Mouse (Mus musculus) neural tube, embryonic 13.5 days (tissue): ENCODE data around the gene Nrxn1. TPM values are rescaled to one million over a fixed set of nuclear protein-coding genes. Genes with fewer than 3 reads are reported as not detected.

Experiments used
- ATAC-seq: fragments of 200-750 bp; cut with Nextera tagmentation; 2 replicates; pipeline ENCODE4 v1.8.0; 2017; ENCODE audit warnings: low read depth, mild to moderate bottlenecking, moderate TSS enrichment, moderate library complexity
- H3K27ac ChIP-seq: fragments of 300-500 bp; sonication (generic); replicated peaks from 2 replicates; pipeline ENCODE4 v1.5.1; 2015; ENCODE audit warnings: moderate library complexity, mild to moderate bottlenecking, inconsistent platforms
- H3K27me3 ChIP-seq: fragments of 300-500 bp; sonication (generic); 2 replicates; pipeline ENCODE4 v1.6.1; 2015; ENCODE audit warnings: mild to moderate bottlenecking, inconsistent platforms
- H3K36me3 ChIP-seq: fragments of 300-500 bp; sonication (generic); 2 replicates; pipeline ENCODE4 v1.6.1; 2015; ENCODE audit warnings: mild to moderate bottlenecking, inconsistent platforms
- H3K4me1 ChIP-seq: fragments of 300-500 bp; sonication (generic); replicated peaks from 2 replicates; pipeline ENCODE4 v1.6.1; 2015; ENCODE audit warnings: inconsistent platforms
- H3K4me2 ChIP-seq: fragments of 300-500 bp; sonication (generic); 2 replicates; pipeline ENCODE4 v1.6.1; 2015; ENCODE audit warnings: inconsistent platforms, mild to moderate bottlenecking, moderate library complexity
- H3K4me3 ChIP-seq: fragments of 300-500 bp; sonication (generic); 2 replicates; pipeline ENCODE4 v1.5.1; 2015; ENCODE audit warnings: mild to moderate bottlenecking, inconsistent platforms
- H3K9ac ChIP-seq: fragments of 300-500 bp; sonication (generic); 2 replicates; pipeline ENCODE4 v1.6.1; 2015; ENCODE audit warnings: moderate library complexity, mild to moderate bottlenecking, inconsistent platforms
- H3K9me3 ChIP-seq: fragments of 300-500 bp; sonication (generic); 2 replicates; pipeline ENCODE4 v1.6.1; 2016; ENCODE audit warnings: inconsistent platforms
- WGBS: fragments of 180-500 bp; shearing (Covaris S2); methylation state at CpG from one replicate; pipeline ENCODE4 v1.1.7; 2015; 5-methylcytosine and 5-hydroxymethylcytosine counted together
- microRNA-seq: library from miRNA; unstranded; fragments of <30 nt; microRNA quantifications from one replicate; pipeline ENCODE4, GENCODE M21; 2016
- polyA plus RNA-seq: library from polyadenylated mRNA; unstranded; fragments of >200 nt; fragmentation: Nextera tagmentation; extraction: Ambion mirVana; gene quantifications from 2 replicates; pipeline ENCODE4 v1.2.1, GENCODE M21; 2015

The Nrxn1 gene
- polyA plus RNA-seq, 1 experiment from 2014 or later = 175 TPM

DNA sequence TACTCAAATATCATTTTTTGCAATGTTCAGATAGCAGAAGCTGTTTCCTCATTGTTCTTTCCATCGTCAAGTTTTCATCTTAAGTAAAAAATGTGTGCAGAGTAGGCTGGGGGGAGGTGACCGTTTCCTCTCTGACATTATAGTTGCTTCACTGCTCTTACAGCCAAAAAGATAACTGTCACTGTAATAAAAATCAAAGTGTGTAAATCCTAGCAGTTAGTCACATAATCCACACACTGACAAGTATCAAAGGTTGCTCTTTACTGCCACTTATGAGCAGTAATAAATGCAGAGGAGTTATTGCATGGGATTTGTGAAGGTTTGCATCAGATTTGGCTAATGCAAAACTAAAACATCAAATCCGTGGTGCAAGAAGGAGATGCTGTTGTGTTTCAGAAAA, 1032.7 kb downstream of the Nrxn1 start:
- Histone ChIP-seq H3K9ac (no peak overlapping the region), H3K4me1 (peaks cover 34% of the 10 kb centered on the region), H3K4me3 (no peak overlapping the region), H3K4me2 (no peak overlapping the region), H3K27ac (peak overlapping the region; percentile 67), H3K9me3 (no peaks in the 10 kb centered on the region), H3K27me3 (no peaks in the 10 kb centered on the region), H3K36me3 (no peaks in the 10 kb centered on the region)
- ATAC-seq = no peak
- 24% methylated on average over 3 of the region's 3 CpGs for WGBS

DNA sequence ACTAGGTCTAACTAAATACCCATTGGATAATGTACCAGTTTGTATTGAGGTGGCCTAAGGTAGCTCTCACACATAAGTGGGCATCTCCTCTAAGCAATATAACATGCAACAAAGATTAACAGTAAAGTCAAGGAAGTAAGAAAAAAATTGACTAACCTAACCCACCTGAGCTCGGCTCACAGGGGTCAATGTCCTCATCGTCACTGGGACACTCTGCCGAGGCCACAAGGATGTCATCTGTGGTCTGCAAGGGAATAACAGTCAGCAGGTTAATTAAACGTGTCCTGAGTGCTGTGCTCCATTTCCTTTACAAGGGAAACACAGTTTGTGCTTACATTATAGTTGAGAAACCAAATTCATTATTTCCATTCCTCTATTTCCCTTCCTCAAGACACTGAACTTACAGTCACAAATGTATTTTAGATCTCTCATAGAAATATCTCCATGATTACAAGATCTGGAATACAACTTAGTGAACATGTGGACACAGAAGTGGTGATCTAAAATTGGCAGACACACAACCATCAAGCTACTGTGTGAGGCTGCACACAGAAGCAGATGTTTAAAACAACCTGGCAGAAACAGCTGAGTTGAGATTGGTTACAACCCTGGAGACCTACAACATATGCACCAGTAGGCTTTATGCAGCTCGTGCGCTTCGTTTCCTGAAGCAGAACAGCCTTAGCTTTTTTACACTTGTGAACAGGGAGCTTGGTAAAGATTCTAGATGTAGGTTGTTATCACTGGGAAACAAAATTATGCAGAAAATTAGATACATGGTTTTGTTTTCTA, 1033.4 kb downstream of the Nrxn1 start:
- ATAC-seq = peak; percentile 86
- Histone ChIP-seq H3K4me2 (no peak overlapping the region), H3K36me3 (no peaks in the 10 kb centered on the region), H3K9me3 (no peaks in the 10 kb centered on the region), H3K4me3 (no peak overlapping the region), H3K4me1 (peaks cover 34% of the 10 kb centered on the region), H3K27ac (peak overlapping the region; percentile 67), H3K9ac (no peak overlapping the region), H3K27me3 (no peaks in the 10 kb centered on the region)
- 48% methylated on average over 7 of the region's 7 CpGs for WGBS

DNA sequence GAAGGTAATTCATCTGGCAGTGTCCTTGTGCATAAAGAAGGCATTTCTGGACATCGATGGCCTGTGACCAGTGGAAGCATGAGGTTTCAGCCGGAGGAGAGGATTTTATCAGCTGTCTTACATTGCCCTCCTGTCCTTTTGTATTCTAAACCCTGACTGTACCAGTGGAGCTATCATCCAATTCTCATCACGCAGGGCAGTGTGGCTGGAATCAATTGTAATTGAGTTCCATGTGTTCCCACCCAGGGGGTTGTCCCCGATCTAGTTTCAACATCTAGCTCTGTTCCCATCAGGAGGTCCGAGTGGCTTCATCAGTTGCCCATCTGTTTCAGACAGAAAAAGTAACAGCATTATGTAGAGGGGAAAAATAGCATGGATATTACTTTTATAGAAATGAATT, 1038.6 kb downstream of the Nrxn1 start:
- 31% methylated on average over 5 of the region's 5 CpGs for WGBS
- H3K27ac ChIP-seq = peak overlapping the region; percentile 23; the same call in 1 of the 2 replicates
- H3K27me3 ChIP-seq = no peaks in the 10 kb centered on the region

DNA sequence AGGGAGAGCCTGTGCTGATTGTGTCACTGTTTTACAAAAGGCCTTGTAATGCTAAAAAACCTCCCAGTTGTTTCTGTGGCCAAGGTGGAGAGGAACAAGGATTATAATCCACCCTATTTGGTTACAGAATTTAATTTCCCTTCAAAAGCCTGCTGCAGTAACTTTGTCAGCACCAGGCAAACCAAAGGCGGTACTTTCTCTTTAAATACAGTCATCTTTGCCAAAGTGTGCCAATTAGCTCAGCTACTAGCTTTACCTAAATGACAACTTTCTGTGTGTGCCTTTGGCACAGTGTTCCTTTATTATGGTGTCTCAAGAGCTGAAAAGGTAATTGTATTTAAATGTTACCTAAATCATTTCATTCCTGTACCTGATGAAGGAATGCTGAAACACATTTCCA, 1053.6 kb downstream of the Nrxn1 start:
- no peak overlapping the region for H3K9ac ChIP-seq
- no peak for ATAC-seq
- WGBS = 57% methylated on average over 1 of the region's 1 CpGs

More for the DNA sequence above, 1038.6 kb downstream of the Nrxn1 start:
- Histone ChIP-seq H3K36me3 (no peaks in the 10 kb centered on the region), H3K9me3 (no peaks in the 10 kb centered on the region), H3K4me2 (no peak overlapping the region), H3K4me1 (peaks cover 5% of the 10 kb centered on the region), H3K4me3 (no peak overlapping the region), H3K9ac (no peak overlapping the region)
- no peak for ATAC-seq

DNA sequence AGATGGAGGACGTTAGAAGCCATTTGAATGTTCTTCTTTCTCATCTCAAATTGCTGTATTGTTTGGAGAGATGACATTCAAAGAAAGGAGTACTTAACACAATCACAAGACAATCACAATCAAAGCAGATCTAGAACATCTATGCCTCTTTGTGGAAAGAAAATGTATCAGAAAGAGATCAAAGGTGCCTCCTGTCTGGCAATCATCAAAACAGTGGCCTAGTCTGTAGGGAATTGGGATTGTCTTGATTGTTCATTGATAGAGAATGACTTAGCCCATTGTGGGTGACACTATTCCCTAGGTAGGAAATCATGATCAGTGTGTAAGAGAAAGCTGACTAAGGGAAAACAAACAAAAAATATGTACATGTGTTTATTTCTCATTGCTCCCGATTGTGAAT, 1060.5 kb downstream of the Nrxn1 start:
- Histone ChIP-seq H3K27ac (no peak overlapping the region), H3K9ac (no peak overlapping the region), H3K4me3 (no peak overlapping the region), H3K4me2 (no peak overlapping the region), H3K9me3 (no peaks in the 10 kb centered on the region), H3K4me1 (no peaks in the 10 kb centered on the region), H3K27me3 (no peaks in the 10 kb centered on the region), H3K36me3 (no peaks in the 10 kb centered on the region)
- ATAC-seq = no peak
- 71% methylated on average over 2 of the region's 2 CpGs for WGBS

More for the DNA sequence above, 1053.6 kb downstream of the Nrxn1 start:
- Histone ChIP-seq H3K4me3 (no peak overlapping the region), H3K4me1 (no peaks in the 10 kb centered on the region), H3K27me3 (no peaks in the 10 kb centered on the region), H3K36me3 (no peaks in the 10 kb centered on the region), H3K27ac (no peak overlapping the region; the same call in 1 of the 2 replicates), H3K4me2 (no peak overlapping the region), H3K9me3 (no peaks in the 10 kb centered on the region)

DNA sequence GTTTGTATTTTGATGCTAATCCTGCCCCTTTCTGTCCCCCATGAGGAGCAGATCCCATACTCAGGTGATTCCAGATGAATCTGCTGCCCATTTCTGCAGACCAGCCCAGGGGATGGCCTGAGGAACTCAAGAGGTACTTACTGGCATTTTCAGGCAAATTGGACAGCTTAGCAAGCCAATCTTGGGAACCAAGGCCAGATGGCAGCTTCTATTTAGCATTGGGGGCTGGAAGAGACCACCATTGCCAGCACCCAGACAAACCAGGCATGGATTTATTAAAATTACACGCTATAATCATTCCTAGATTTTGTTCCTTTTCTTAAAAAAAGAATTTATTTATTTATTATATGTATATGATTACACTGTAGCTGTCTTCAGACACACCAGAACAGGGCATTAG, 1076.2 kb downstream of the Nrxn1 start:
- H3K27ac ChIP-seq = no peak overlapping the region
- H3K4me3 ChIP-seq = no peak overlapping the region
- H3K4me2 ChIP-seq = no peak overlapping the region
- H3K27me3 ChIP-seq = no peaks in the 10 kb centered on the region
- no peaks in the 10 kb centered on the region for H3K4me1 ChIP-seq
- no peaks in the 10 kb centered on the region for H3K36me3 ChIP-seq
- no peak for ATAC-seq
- WGBS = 60% methylated on average over 1 of the region's 1 CpGs
- no peak overlapping the region for H3K9ac ChIP-seq
- H3K9me3 ChIP-seq = 0 out of 2 replicates have a peak, but pooled peaks cover 12% of the 10 kb centered on the region

- ATAC-seq = no peak
- Histone ChIP-seq H3K9ac (no peak overlapping the region), H3K4me2 (no peak overlapping the region), H3K9me3 (0 out of 2 replicates have a peak, but pooled peaks cover 12% of the 10 kb centered on the region), H3K4me1 (peaks cover 9% of the 10 kb centered on the region), H3K4me3 (no peak overlapping the region), H3K36me3 (no peaks in the 10 kb centered on the region), H3K27me3 (no peaks in the 10 kb centered on the region), H3K27ac (no peak overlapping the region)
- WGBS = 98% methylated on average over 1 of the region's 1 CpGs
Observed at GRCm38 (mm10) chr17:90011761-90012160, 1081.1 kb downstream of the Nrxn1 start.

- Histone ChIP-seq H3K4me1 (peaks cover 9% of the 10 kb centered on the region), H3K4me3 (no peak overlapping the region), H3K27me3 (no peaks in the 10 kb centered on the region), H3K4me2 (no peak overlapping the region), H3K27ac (no peak overlapping the region), H3K36me3 (no peaks in the 10 kb centered on the region), H3K9ac (no peak overlapping the region), H3K9me3 (no peaks in the 10 kb centered on the region)
- 54% methylated on average over 5 of the region's 5 CpGs for WGBS
- peak; percentile 56; the same call in 1 of the 2 replicates for ATAC-seq
Observed at GRCm38 (mm10) chr17:90007438-90008109, 1085.3 kb downstream of the Nrxn1 start.

DNA sequence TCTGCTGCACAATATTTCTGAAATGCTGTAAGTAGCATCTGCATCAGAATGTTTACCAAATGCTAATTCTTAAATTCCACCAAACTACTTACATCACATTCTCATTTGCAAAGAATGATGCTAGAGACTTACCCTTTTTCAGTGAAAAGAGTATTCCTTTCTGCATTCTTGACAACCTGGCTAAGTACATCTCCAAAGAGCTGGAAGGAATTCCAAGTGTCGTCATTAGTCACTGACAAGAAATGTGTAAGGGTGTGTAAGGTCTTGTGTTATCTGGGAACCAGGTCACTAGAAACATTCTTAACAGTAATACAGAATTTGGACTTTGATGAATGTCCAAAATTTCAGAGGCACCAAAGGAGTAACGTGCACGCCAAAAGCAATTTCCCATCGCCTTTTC, 1102.2 kb downstream of the Nrxn1 start:
- H3K4me3 ChIP-seq = no peak overlapping the region
- H3K27me3 ChIP-seq = no peaks in the 10 kb centered on the region
- WGBS = 83% methylated on average over 4 of the region's 4 CpGs
- no peak overlapping the region for H3K4me2 ChIP-seq
- no peaks in the 10 kb centered on the region for H3K9me3 ChIP-seq
- H3K36me3 ChIP-seq = no peaks in the 10 kb centered on the region
- no peak overlapping the region for H3K27ac ChIP-seq
- no peaks in the 10 kb centered on the region; the same call in 1 of the 2 replicates for H3K4me1 ChIP-seq
- no peak overlapping the region for H3K9ac ChIP-seq
- no peak for ATAC-seq

Small RNA genes within 50 kb of the gene (microRNA-seq; reads per million reads assigned to microRNA genes)
- not detected for gene Gm24510
- gene Gm27475 = not detected
- gene Gm47307 = not detected
